Mouse (Mus musculus): Measurements from ENCODE around the gene Sipa1l3.

Sipa1l3 gene

DNA sequence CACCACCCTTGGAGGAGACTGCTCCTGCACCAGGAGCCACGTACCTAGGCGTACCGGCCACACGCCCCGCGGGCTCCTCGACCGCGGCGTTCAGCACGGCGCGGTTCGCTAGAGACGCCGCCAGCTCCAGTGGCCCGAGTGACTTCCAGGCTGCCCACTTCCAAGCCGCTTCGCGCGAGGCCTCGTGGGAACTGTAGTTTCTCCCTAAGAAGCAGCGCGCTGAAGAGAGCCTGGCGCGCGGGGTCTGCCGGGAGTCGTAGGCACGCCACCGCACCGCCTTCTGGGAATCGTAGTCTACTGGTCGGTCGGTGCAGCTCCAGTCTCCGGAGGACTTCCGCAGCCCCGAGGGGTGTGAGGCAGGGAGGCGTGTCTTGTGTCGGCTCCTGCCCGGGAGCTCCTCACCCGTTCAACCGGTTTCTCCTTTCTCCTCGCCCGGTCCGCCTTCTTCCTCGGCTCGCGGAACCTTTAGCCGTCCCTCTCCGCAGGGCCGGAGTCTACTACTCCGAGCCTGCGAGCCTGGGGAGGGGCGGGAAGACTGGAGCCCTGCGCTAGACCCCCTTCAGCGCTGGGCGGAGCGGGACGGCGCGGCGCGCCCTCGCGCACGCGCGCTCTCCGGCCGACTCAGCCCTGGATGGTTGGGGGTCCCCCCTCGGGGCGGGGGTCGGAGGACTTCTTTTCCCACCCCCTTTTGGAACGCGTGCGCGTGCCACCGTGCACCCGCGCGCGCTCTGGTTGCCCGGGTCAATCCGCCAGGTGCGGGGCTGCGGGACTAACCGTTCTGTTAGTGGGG is at the start of gene Sipa1l3:
Sipa1l3 (minus strand) TSS at position 221 of the 790 bp plus-strand sequence.
- DNase-seq (ENCODE audit: low read depth, low spot score), result peak; percentile 97

GRCm38 (mm10) chr7:29563006-29563405 is 44.6 kb upstream of the Sipa1l3 start:
- no peak for DNase-seq (ENCODE audit: low read depth, low spot score)

DNA sequence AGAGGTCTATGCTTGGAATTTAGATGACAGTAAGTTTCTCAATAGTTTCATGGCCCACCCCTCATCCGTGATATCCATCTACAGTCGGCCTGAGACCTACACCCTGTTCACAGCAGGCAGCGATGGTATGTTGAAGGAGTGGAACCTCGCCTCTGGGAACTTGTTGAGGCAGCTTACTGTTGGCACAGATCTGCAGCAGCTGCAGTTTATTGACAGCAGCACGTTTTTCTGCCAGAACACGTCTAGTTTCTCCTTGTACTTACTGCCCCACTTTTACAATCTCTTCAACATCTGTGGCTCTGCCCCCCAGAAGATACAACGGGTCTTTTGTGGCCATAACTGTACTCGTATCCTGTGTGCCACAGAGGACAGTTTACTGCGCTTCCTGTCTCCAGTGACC is 42.6 kb upstream of the Sipa1l3 start:
- DNase-seq (ENCODE audit: low read depth, low spot score), result no peak

GRCm38 (mm10) chr7:29559290-29559689 is 40.8 kb upstream of the Sipa1l3 start:
- DNase-seq (ENCODE audit: low read depth, low spot score), result peak; percentile 16

DNA sequence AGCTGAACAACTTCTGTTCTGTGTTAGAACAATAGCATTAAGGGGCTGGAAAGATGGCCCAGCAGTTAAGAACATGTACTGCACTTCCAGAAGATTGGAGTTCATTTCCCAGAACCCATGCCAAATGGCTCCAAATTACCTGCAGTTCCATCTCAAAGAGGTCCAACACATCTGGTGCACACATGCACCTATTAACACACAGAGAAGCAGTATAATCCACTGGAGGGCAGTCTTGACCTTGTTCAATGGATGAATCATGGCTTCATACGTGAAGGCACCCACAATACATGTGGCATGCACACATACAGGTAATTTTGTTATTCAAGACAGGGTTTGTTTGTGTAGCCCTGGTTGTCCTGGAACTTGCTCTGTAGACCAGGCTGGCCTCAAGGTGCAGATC is 40.3 kb upstream of the Sipa1l3 start:
- DNase-seq (ENCODE audit: low read depth, low spot score), result no peak

DNA sequence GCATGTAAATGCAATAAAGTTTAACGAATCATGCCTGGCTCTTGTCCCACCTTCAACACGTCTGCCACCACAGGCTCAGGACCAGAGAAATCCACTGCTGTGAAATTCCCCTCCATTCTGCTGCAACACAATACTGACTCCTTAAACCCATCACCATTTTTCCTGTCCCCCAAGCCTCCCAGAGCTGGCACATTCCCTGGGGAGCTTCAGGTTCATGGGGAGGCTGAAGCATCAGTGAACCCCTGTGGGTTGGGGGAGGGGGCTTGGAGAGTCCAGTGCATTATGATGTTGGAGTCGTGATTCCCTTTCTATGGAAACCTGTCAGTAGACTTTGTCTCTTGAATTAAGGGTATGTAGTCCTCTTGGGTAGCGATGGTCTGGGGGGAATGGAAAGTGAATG is 37.8 kb upstream of the Sipa1l3 start:
- no peak for DNase-seq (ENCODE audit: low read depth, low spot score)

GRCm38 (mm10) chr7:29555521-29555920 is 37.1 kb upstream of the Sipa1l3 start:
- DNase-seq (ENCODE audit: low read depth, low spot score), result no peak

- DNase-seq (ENCODE audit: low read depth, low spot score), result no peak
These were observed 36.6 kb upstream of the Sipa1l3 start for GRCm38 (mm10) chr7:29555051-29555450.

DNA sequence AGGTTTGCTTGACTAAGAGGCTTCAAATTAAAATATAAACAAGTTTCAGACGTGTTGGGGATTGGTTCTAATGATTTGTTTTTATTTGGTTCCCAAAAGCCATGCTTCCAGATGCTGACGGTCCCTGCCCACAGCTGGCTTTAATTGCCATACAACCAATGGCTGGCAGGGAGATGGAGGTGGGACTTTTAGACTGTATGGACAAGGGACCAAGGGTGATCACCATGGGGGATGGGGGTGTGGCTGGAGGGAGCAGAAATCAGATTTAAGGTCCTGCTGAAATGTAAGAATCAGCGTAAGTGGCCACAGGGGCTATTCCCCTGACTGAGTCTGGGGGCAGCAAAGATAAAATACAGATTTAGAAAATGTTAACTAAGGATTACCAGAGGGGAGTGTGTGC is 32.2 kb upstream of the Sipa1l3 start:
- no peak for DNase-seq (ENCODE audit: low read depth, low spot score)

GRCm38 (mm10) chr7:29541608-29542007 is 23.2 kb upstream of the Sipa1l3 start:
- DNase-seq (ENCODE audit: low read depth, low spot score), result no peak

GRCm38 (mm10) chr7:29541186-29541585 is 22.7 kb upstream of the Sipa1l3 start:
- DNase-seq (ENCODE audit: low read depth, low spot score), result no peak

GRCm38 (mm10) chr7:29540631-29541030 is 22.2 kb upstream of the Sipa1l3 start:
- DNase-seq (ENCODE audit: low read depth, low spot score), result no peak

- peak; percentile 78 for DNase-seq (ENCODE audit: low read depth, low spot score)
These were observed 5.3 kb upstream of the Sipa1l3 start for GRCm38 (mm10) chr7:29523700-29524099.

DNA sequence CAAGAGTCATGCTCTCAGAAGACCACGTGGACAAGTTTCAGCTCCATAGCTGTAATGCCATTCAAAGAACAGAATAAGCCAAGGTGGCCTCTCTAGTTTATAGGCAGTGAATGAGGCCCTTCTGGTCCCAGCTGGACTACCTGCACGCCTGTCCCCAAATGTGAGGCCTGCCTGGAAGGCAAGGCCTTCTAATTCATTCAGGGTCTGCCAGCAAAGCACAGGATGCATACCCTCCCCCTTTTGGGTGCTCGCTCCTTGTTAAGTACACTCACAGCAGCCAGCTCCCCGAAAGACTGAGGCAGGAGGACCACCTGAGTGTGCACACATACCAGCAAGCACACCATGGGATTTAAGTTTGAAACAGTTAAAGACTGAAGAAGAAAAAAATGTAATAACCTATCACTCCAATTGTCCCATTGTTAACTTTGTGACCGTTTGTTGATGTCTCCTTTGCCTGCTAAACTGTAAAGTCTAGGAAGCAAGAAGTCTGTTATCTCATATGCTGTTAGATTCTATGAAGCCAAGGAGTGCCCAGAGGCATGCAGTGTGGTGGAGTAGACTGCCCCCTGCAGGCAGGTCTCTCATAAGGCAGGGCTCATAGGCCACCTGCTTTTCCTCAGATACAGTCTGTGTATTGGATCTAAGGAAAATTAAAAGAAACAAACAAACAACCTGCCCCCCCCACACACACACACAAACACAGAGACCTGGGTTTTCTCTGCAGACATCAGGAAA is 3.6 kb upstream of the Sipa1l3 start:
- DNase-seq (ENCODE audit: low read depth, low spot score), result peak; percentile 84

GRCm38 (mm10) chr7:29521365-29521764 is 2.9 kb upstream of the Sipa1l3 start:
- no peak for DNase-seq (ENCODE audit: low read depth, low spot score)

- DNase-seq (ENCODE audit: low read depth, low spot score), result no peak
These were observed 2.4 kb upstream of the Sipa1l3 start for GRCm38 (mm10) chr7:29520794-29521193.

GRCm38 (mm10) chr7:29519211-29519550 is 740 bp upstream of the Sipa1l3 start:
- DNase-seq (ENCODE audit: low read depth, low spot score), result no peak

GRCm38 (mm10) chr7:29518054-29518420 is 404 bp downstream of the Sipa1l3 start:
- DNase-seq (ENCODE audit: low read depth, low spot score), result no peak

- no peak for DNase-seq (ENCODE audit: low read depth, low spot score)
These were observed 1.3 kb downstream of the Sipa1l3 start for GRCm38 (mm10) chr7:29517178-29517577.

DNA sequence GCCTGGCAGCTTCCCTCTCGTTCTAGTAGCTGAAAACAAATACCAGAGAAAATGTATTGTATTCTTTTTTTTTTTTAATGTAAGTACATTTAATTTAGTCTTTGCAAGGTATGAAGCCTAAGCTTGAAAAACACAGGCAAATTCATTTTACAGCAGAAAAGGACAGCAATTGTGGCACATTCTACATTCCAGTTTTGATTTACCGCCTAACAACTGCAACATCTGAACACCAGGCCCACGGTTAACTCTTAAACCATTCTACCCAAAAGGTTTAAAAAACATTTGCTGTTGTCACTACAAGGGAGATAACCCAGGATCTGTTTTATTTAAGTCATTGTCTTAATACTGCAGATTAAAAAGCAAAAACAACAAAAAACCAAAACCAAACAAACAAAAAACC is 2.8 kb downstream of the Sipa1l3 start:
- DNase-seq (ENCODE audit: low read depth, low spot score), result no peak

DNA sequence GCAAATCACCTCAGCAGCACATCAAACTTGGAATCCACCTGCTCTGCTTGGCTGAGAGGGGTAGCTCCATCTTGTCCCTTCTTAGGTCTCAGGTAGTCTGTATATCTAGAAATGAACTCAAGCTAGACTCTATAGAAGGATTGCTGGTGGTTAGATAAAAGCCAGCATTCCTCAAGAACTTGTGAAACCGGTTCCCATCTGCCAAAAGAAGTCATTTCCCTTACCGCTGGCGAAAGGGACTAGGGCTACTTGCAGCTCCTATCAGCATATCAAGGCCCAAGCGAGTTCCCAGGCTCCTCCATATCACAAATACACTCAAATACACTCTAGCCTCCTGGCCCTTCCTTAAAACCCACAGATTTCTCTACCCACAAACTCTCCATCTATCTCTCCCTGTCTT is 5.7 kb downstream of the Sipa1l3 start:
- no peak for DNase-seq (ENCODE audit: low read depth, low spot score)

DNA sequence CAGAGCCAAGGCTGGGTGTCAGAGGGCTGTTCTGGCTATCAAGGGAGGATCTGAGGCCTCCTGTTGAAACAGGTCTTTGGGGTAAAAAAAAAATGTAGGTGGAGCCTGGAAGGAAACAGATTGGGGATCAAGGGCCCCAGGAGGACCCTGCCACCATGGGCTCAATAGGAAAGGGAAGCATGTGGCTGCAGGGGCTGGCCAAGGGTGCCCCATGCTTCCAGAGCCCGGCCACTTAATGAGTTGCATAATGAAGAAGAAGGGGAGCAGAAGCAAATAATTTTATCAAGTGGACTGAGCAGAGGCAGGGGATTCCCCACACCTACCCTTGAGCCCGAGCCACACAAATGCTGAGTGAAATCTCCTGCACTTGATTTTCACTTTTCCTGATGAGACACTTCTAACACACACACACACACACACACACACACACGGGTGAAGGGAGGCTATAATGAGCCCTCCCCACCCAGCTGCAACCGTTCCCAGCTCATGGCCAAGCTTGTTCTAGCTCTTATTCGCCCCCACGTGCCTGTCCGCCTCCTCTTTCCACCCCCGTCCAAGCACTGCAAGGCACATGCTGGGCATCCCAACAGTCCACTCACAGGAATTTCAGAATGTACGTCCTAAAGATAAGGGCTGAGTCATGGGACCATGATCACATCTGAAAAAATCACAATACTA is 6.7 kb downstream of the Sipa1l3 start:
- no peak for DNase-seq (ENCODE audit: low read depth, low spot score)

GRCm38 (mm10) chr7:29508522-29508921 is 9.9 kb downstream of the Sipa1l3 start:
- DNase-seq (ENCODE audit: low read depth, low spot score), result no peak
